Mouse (Mus musculus) megakaryocyte, embryonic 14.5 days (primary cell): ENCODE measurements around the gene Ppil1.

Experiments
- FLI1 ChIP-seq: IDR thresholded peaks from 2 replicates; pipeline ENCODE4 v1.6.1; 2012; ENCODE audit warnings: low read length, inconsistent platforms, mixed read lengths
- GATA1 ChIP-seq: IDR thresholded peaks from 3 replicates; pipeline ENCODE4 v1.6.1; 2012; ENCODE audit warnings: mixed read lengths, low read length, inconsistent platforms, borderline replicate concordance

- TF ChIP-seq GATA1 (no peak), FLI1 (no peak)
Observed at GRCm38 (mm10) chr17:29253684-29254083, 10.3 kb downstream of the Ppil1 start.
